ENCODE assay signal across 8 mouse cellular contexts in genomic region chr7:127931351-127932135, GRCm38 (mm10). TPM values are rescaled to one million over a fixed set of nuclear protein-coding genes. Genes with fewer than 3 reads are reported as not detected.
A peak's percentile ranks its signal among the peaks of the same experiment; 100 is the strongest.
DNase-seq lines count a peak whose midpoint lies in the region; ATAC-seq and TF ChIP-seq lines count a peak whose summit lies in the region.
"Had no signal": no experiment of that assay in that cellular context is flagged by ENCODE, and none has a peak within 500 bp of the region (broad histone marks: within the 10 kb centered on the region; RNA-seq: fewer than 3 reads in every experiment).

No protein-coding gene starts in this region.

- no peaks in the 10 kb centered on the region for H3K9me3 ChIP-seq in ES-Bruce4 (replicated peaks; ENCODE audit: control insufficient read depth, insufficient read depth, low read length, poor library complexity, severe bottlenecking)
- H3K9me3 ChIP-seq in liver, embryonic 15.5 days (replicated peaks) = no peaks in the 10 kb centered on the region
- H3K9me3 ChIP-seq: neural tube, embryonic 12.5 days had no signal

- ATAC-seq in liver, embryonic 15.5 days (ENCODE audit: insufficient read depth) = no peak

- peak overlapping the region; percentile 99 for H3K27ac ChIP-seq in ES-Bruce4 (ENCODE audit: insufficient read depth, low read length)
- peak overlapping the region; percentile 64 for H3K27ac ChIP-seq in liver, embryonic 15.5 days (replicated peaks)
- H3K27ac ChIP-seq in thymus, adult 2 months (ENCODE audit: control insufficient read depth, insufficient read depth, low read length) = no peak overlapping the region
- H3K27ac ChIP-seq: neural tube, embryonic 12.5 days had no signal

- no peak for TF ChIP-seq POLR2A in ES-Bruce4 (IDR thresholded peaks at IDR 0.05; ENCODE audit: insufficient read depth, low read length)
- TF ChIP-seq POLR2A in thymus, adult 2 months (IDR thresholded peaks at IDR 0.05; ENCODE audit: control insufficient read depth, extremely low read depth, insufficient read depth, low read length, poor library complexity) = no peak

- peak; percentile 83 for DNase-seq in ZHBTc4 (ENCODE audit: low read depth, low spot score)
- peak; percentile 45 for DNase-seq in heart, postnatal 4 days
- no peak for DNase-seq in thymus, adult 2 months
- DNase-seq in right cerebral cortex, postnatal 36 days (ENCODE audit: low spot score in 2 of 2) = no peak
- no peak for DNase-seq in cerebellum, postnatal 25 days

- WGBS in liver, embryonic 15.5 days (ENCODE audit: insufficient replicate concordance) = 55% methylated on average over 13 of the region's 13 CpGs
- WGBS in thymus, adult 2 months = 60% methylated on average over 13 of the region's 13 CpGs

- H3K9ac ChIP-seq in ES-Bruce4 (ENCODE audit: low read depth, poor library complexity, severe bottlenecking) = peak overlapping the region; percentile 46
- H3K9ac ChIP-seq in liver, embryonic 15.5 days = no peak overlapping the region
- H3K9ac ChIP-seq: neural tube, embryonic 12.5 days had no signal

- peaks cover 7% of the 10 kb centered on the region for H3K4me1 ChIP-seq in ES-Bruce4 (ENCODE audit: control insufficient read depth, insufficient read depth, low read length)
- peaks cover 68% of the 10 kb centered on the region for H3K4me1 ChIP-seq in liver, embryonic 15.5 days (replicated peaks)
- H3K4me1 ChIP-seq in thymus, adult 2 months (replicated peaks; ENCODE audit: control insufficient read depth, insufficient read depth, low read length) = peaks cover 14% of the 10 kb centered on the region

- H3K4me3 ChIP-seq in ES-Bruce4 (ENCODE audit: low read depth, low read length) = peak overlapping the region; percentile 4
- peak overlapping the region; percentile 3; the same call in 1 of the 2 replicates for H3K4me3 ChIP-seq in liver, embryonic 15.5 days (replicated peaks)
- no peak overlapping the region for H3K4me3 ChIP-seq in thymus, adult 2 months (ENCODE audit: control insufficient read depth, insufficient read depth, low read length)
- H3K4me3 ChIP-seq: neural tube, embryonic 12.5 days had no signal

- peak; percentile 84 for TF ChIP-seq EP300 in ES-Bruce4 (IDR thresholded peaks at IDR 0.05; ENCODE audit: insufficient read depth, low read depth, low read length)

- H3K4me2 ChIP-seq in liver, embryonic 15.5 days = peak overlapping the region; percentile 37
- H3K4me2 ChIP-seq: neural tube, embryonic 12.5 days had no signal

- TF ChIP-seq CTCF in ES-Bruce4 (IDR thresholded peaks at IDR 0.05; ENCODE audit: low read depth, low read length) = no peak
- no peak for TF ChIP-seq CTCF in thymus, adult 2 months (IDR thresholded peaks at IDR 0.05; ENCODE audit: borderline replicate concordance, control insufficient read depth, extremely low read depth, insufficient read depth, low read length, poor library complexity)

- no peaks in the 10 kb centered on the region for H3K36me3 ChIP-seq in ES-Bruce4 (ENCODE audit: control insufficient read depth, insufficient read depth, low read length, poor library complexity, severe bottlenecking)
- peaks cover 11% of the 10 kb centered on the region for H3K36me3 ChIP-seq in liver, embryonic 15.5 days (replicated peaks)
- 0 out of 2 replicates have a peak, but pooled peaks cover under 1% of the 10 kb centered on the region for H3K36me3 ChIP-seq in thymus, adult 2 months (ENCODE audit: control insufficient read depth, insufficient read depth, low read length)

- no peaks in the 10 kb centered on the region for H3K27me3 ChIP-seq in ES-Bruce4 (ENCODE audit: control insufficient read depth, insufficient read depth, low read length, poor library complexity, severe bottlenecking)
- H3K27me3 ChIP-seq in liver, embryonic 15.5 days = peaks cover 9% of the 10 kb centered on the region; the same call in 1 of the 2 replicates
- H3K27me3 ChIP-seq in thymus, adult 2 months (ENCODE audit: control insufficient read depth, insufficient read depth, low read length) = no peaks in the 10 kb centered on the region

RNA-seq across cellular contexts. Expression of gene Prss8, which starts 1.6 kb away (rescaled TPM):
- polyA plus RNA-seq in ES-Bruce4 (2011; ENCODE audit: insufficient read depth, insufficient read length, low read depth, missing spikeins) = 73.0 and 74.5 TPM in 2 replicates
- total RNA-seq in heart, postnatal 4 days (2021) = not detected
- 13.9 and 17.4 TPM in 2 replicates for polyA plus RNA-seq in liver, embryonic 15.5 days (2015; fragmentation: Nextera tagmentation; extraction: Ambion mirVana)
- 5.4 and 6.9 TPM in 2 replicates for polyA plus RNA-seq in thymus, adult 2 months (2012; rRNA removed)

RNA-seq across cellular contexts. Expression of gene Prss36, which starts 15.0 kb away (rescaled TPM):
- 21.2 and 22.4 TPM in 2 replicates for polyA plus RNA-seq in ES-Bruce4 (2011; ENCODE audit: insufficient read depth, insufficient read length, low read depth, missing spikeins)
- total RNA-seq in heart, postnatal 4 days (2021) = 1 to 10 TPM; 4.0 to 4.8 TPM
- polyA plus RNA-seq in liver, embryonic 15.5 days (2015; fragmentation: Nextera tagmentation; extraction: Ambion mirVana) = 2.7 and 3.3 TPM in 2 replicates
- 10.3 and 15.8 TPM in 2 replicates for polyA plus RNA-seq in thymus, adult 2 months (2012; rRNA removed)

RNA-seq across cellular contexts. Expression of gene Kat8, which starts 19.2 kb away (rescaled TPM):
- polyA plus RNA-seq in ES-Bruce4 (2011; ENCODE audit: insufficient read depth, insufficient read length, low read depth, missing spikeins) = 43.2 and 47.1 TPM in 2 replicates
- total RNA-seq in heart, postnatal 4 days (2021) = 10 to 100 TPM; 13.0 to 13.9 TPM
- polyA plus RNA-seq in liver, embryonic 15.5 days (2015; fragmentation: Nextera tagmentation; extraction: Ambion mirVana) = 15.0 TPM in 2 replicates
- polyA plus RNA-seq in thymus, adult 2 months (2012; rRNA removed) = 25.5 and 29.4 TPM in 2 replicates

RNA-seq across cellular contexts. Expression of gene Bckdk, which starts 27.7 kb away (rescaled TPM):
- 77.3 and 81.1 TPM in 2 replicates for polyA plus RNA-seq in ES-Bruce4 (2011; ENCODE audit: insufficient read depth, insufficient read length, low read depth, missing spikeins)
- 100 to 1,000 TPM; 102 to 113 TPM for total RNA-seq in heart, postnatal 4 days (2021)
- 51.5 and 59.2 TPM in 2 replicates for polyA plus RNA-seq in liver, embryonic 15.5 days (2015; fragmentation: Nextera tagmentation; extraction: Ambion mirVana)
- polyA plus RNA-seq in thymus, adult 2 months (2012; rRNA removed) = 94.9 and 103 TPM in 2 replicates

RNA-seq across cellular contexts. Expression of gene Fus, which starts 35.7 kb away (rescaled TPM):
- polyA plus RNA-seq in ES-Bruce4 (2011; ENCODE audit: insufficient read depth, insufficient read length, low read depth, missing spikeins) = 1,572 and 1,655 TPM in 2 replicates
- total RNA-seq in heart, postnatal 4 days (2021) = 100 to 1,000 TPM; 402 to 429 TPM
- 120 and 123 TPM in 2 replicates for polyA plus RNA-seq in liver, embryonic 15.5 days (2015; fragmentation: Nextera tagmentation; extraction: Ambion mirVana)
- 478 and 527 TPM in 2 replicates for polyA plus RNA-seq in thymus, adult 2 months (2012; rRNA removed)

Comparison
In these comparisons a context has a peak if more than half of its experiments do, and no peak if none do; other contexts are left out.
1. DNase-seq: peak in ZHBTc4 (single experiment) and heart, postnatal 4 days (single experiment); none in thymus, adult 2 months (single experiment), right cerebral cortex, postnatal 36 days (0 of 2) and cerebellum, postnatal 25 days (0 of 2).